Mouse (Mus musculus) monocyte, adult 2 months (primary cell): ENCODE measurements around the gene Efna3.

ENCODE experiments used
- DNase-seq, 2 experiments: peaks; one replicate each; pipeline ENCODE4 v3.0.0; 2022; ENCODE audit warnings: low spot score in 2 of 2, low read depth in 1 of 2

Efna3 gene

GRCm38 (mm10) chr3:89285526-89285925 is 37.2 kb downstream of the Efna3 start:
- no peak for DNase-seq

GRCm38 (mm10) chr3:89284261-89284660 is 38.5 kb downstream of the Efna3 start:
- DNase-seq: no peak

GRCm38 (mm10) chr3:89282291-89282643 is 40.5 kb downstream of the Efna3 start:
- no peak for DNase-seq

DNA sequence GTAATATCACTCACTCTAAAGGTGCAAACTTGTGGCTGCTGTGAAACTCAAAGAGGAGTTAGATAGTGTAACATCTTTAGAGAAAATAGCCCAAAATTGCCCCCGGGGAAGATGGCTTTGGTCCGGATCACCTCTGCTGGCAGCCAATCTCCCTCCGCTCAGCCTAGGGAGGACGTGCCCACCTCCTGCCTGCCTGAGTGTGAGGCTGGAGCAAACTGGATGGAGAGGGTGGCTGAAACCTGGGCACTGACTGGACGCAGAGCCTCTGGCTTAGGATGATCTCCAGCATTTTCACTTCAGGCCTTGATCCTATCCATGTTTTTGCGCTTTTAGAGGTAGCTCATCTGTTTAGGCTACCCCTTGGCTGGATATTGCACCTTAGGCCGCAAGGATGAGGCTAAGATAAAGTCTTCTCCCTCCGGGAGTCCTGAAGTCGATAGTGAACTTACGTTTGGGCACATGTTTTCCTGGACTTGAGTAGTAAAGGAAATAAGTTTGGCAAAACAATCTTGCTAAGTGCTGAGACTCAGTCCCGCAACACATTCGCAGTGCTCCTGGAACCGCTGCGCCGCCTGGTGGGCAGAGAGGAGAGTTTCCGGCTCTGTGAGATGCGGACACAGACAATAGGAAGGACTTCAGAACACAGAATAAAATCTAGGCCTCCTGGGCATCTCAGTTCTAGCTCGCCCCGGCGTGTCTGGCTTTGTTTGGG is 41.0 kb downstream of the Efna3 start:
- peak; percentile 39 to 66 for DNase-seq

- no peak for DNase-seq
Observed at GRCm38 (mm10) chr3:89280606-89281511, 41.9 kb downstream of the Efna3 start, which contains the start of gene Efna1. Efna1 (minus strand) TSS chr3:89281142.

GRCm38 (mm10) chr3:89280050-89280605 is 42.6 kb downstream of the Efna3 start:
- no peak for DNase-seq

- peak; percentile 21 to 30 for DNase-seq
Observed at GRCm38 (mm10) chr3:89279153-89279890, 43.4 kb downstream of the Efna3 start.

- no peak for DNase-seq
Observed at GRCm38 (mm10) chr3:89278643-89279042, 44.1 kb downstream of the Efna3 start.

GRCm38 (mm10) chr3:89278107-89278506 is 44.7 kb downstream of the Efna3 start:
- no peak for DNase-seq

- no peak for DNase-seq
Observed at GRCm38 (mm10) chr3:89277281-89278021, 45.3 kb downstream of the Efna3 start.

DNA sequence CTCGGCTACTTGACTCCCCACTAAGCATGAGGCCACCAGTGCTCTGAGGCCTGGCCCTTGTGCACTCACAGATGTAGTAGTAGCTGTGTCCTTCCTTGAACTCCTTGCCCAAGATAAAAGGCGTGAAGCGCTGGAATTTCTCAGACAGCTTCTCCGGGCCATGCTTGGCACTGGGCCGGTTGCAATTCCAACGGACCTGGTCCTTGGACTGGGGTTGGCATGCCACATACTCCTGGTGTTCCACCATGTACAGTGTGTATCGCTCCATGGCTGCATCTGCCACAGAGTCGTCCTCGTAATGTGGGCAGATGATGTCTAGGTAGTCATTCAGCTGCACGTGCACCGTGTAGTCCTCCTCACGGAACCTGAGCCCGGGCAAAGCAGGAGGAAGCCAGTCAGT is 46.7 kb downstream of the Efna3 start:
- DNase-seq: no peak

DNA sequence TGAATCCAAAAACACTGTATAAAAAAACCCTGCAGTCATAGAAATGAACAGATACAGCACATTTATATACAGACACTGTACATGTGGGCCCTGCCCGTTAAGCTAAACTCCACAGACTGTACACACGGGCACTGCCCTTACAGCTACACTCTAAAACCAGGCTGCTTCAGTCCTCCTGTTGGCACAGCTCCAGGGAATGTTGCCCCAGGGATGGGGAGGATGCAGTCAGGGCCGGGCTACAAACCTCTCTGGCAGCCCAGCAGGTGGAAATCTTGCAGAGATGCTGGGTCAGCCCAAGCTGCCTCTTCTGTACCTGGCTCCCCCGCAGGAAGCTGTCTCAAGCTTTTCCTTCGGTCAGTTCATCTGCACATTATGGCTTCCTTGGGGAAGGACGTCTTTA is 51.0 kb downstream of the Efna3 start:
- no peak for DNase-seq

DNA sequence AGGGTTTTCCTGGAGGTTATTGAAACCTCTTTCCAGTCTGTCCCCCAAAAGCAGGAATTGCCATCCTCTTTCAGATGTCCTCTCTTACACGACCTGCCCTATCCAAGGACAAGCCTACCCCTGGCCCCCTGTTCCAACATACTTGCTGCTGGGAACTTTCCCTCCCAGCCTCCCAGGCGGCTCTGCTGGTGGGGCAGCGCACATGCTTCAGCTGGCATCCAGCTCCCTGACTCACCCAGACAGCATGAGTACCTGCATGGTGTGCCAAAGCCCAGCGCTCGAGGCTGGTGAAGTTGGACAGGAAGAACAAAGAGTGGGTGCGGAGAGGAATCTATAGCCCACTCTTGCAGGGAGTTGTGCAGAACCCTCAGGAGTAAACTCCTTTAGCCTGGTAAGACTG is 51.9 kb downstream of the Efna3 start:
- no peak for DNase-seq

- peak in 1 of 2 experiments; percentile 33 for DNase-seq
Observed at GRCm38 (mm10) chr3:89270051-89270755, 52.6 kb downstream of the Efna3 start, which contains the start of gene Slc50a1. Slc50a1 (minus strand) TSS chr3:89270570.

DNA sequence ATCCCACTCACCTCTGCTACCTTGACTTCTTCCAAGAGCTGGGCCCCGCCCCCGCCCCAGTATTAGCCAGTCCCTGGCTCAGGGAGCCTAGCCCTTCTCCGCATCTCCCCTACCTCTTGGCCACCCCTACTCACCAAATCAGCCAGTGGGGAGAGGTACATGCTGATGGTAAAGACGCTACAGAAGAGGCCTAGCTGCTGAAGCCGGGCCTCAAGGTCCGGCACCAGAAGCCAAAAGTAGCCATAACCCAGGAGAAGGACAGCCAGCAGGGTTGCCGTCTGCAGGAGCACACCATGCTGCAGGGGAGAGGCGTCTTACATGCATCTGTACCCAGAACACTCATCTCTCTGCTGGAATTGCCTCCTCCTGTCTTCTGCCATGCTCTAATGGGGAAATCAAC is 53.8 kb downstream of the Efna3 start:
- DNase-seq: no peak

GRCm38 (mm10) chr3:89266439-89266893 is 56.3 kb downstream of the Efna3 start:
- no peak for DNase-seq
